Mouse (Mus musculus) hindbrain, embryonic 11.5 days (tissue): ENCODE results near the gene Yju2. TPM values are rescaled to one million over a fixed set of nuclear protein-coding genes. Genes with fewer than 3 reads are reported as not detected.

Experiments
- ATAC-seq: fragments of 200-750 bp; cut with Nextera tagmentation; 2 replicates; pipeline ENCODE4 v1.8.0; 2017; ENCODE audit warnings: mild to moderate bottlenecking, moderate TSS enrichment, moderate library complexity; ENCODE audit not compliant: low FRiP score
- DNase-seq: peaks from one replicate; pipeline ENCODE4 v3.0.0-alpha.2; 2015; ENCODE audit warnings: low spot score
- H3K27ac ChIP-seq: fragments of 300-500 bp; sonication (generic); 2 replicates; pipeline ENCODE4 v1.5.1; 2014; ENCODE audit warnings: mild to moderate bottlenecking, low read depth, low read length
- H3K27me3 ChIP-seq: fragments of 300-500 bp; sonication (generic); 2 replicates; pipeline ENCODE4 v1.6.1; 2014; ENCODE audit warnings: mild to moderate bottlenecking, low read length, moderate library complexity, mixed read lengths; ENCODE audit not compliant: control insufficient read depth, insufficient read depth
- H3K36me3 ChIP-seq: fragments of 300-500 bp; sonication (generic); 2 replicates; pipeline ENCODE4 v1.6.1; 2014; ENCODE audit warnings: mild to moderate bottlenecking, low read length, moderate library complexity, mixed read lengths; ENCODE audit not compliant: control insufficient read depth, insufficient read depth
- H3K4me1 ChIP-seq: fragments of 300-500 bp; sonication (generic); replicated peaks from 2 replicates; pipeline ENCODE4 v1.6.1; 2014; ENCODE audit warnings: low read length, mixed read lengths; ENCODE audit not compliant: control insufficient read depth, insufficient read depth
- H3K4me2 ChIP-seq: fragments of 300-500 bp; sonication (generic); replicated peaks from 2 replicates; pipeline ENCODE4 v1.6.1; 2014; ENCODE audit warnings: mild to moderate bottlenecking, low read depth, low read length
- H3K4me3 ChIP-seq: fragments of 300-500 bp; sonication (generic); 2 replicates; pipeline ENCODE4 v1.5.1; 2014; ENCODE audit warnings: low read depth, low read length
- H3K9ac ChIP-seq: fragments of 300-500 bp; sonication (generic); 2 replicates; pipeline ENCODE4 v1.6.1; 2014; ENCODE audit warnings: low read depth, low read length
- H3K9me3 ChIP-seq: fragments of 300-500 bp; sonication (generic); 2 replicates; pipeline ENCODE4 v1.6.1; 2016; ENCODE audit warnings: low read length; ENCODE audit not compliant: control insufficient read depth
- WGBS: fragments of 180-500 bp; shearing (Covaris S2); extraction: QIAGEN DNeasy Blood & Tissue Kit; methylation state at CpG from one replicate; pipeline ENCODE4 v1.1.7; 2014; 5-methylcytosine and 5-hydroxymethylcytosine counted together
- polyA plus RNA-seq: library from polyadenylated mRNA; unstranded; fragments of >200 nt; fragmentation: Nextera tagmentation; extraction: Ambion mirVana; gene quantifications from 2 replicates; pipeline ENCODE4 v1.2.1, GENCODE M21; 2014

Yju2 gene
- polyA plus RNA-seq, 1 experiment from 2014 or later, result 22.4 TPM

DNA sequence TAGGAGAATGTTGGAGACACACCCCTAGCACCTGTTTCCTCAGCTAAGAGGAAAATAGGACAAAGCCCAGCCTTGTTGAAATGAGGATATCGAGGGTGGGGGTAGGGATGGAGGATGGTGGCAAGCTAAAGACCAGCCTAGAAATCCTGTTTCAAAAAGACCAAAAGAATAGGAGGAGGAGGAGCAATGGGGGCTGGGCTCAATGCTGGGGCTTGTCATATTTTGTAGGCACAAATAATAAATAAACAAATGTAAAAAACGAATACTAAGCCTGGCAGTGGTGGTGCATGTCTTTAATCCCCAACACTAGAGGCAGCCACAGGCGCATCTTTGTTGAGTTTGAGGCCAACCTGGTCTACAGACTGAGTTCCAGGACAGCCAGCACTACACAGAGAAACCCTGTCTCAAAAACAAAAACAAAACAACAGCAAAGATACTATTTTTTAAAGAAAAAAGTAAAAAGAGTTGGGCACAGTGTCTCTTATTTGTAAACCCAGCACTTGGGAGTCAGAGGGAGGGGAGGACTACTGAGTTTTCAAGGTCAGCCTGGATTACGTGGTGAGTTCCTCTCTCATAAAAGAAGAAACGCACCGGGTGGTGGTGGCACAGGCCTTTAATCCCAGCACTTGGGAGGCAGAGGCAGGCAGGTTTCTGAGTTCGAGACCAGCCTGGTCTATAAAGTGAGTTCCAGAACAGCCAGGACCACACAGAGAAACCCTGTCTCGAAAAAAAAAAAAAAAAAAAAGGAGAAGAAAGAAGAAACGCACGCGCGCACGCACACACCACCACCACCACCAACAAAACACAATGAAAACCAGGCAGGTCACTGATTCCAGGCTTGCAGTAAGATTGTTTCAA, 944 bp upstream of the Yju2 start:
- no peak for ATAC-seq
- Histone ChIP-seq H3K4me2 (peak overlapping the region; percentile 49), H3K27me3 (no peaks in the 10 kb centered on the region), H3K4me1 (peaks cover 5% of the 10 kb centered on the region), H3K36me3 (peaks cover 3% of the 10 kb centered on the region; the same call in 1 of the 2 replicates), H3K4me3 (peak overlapping the region; percentile 42), H3K9me3 (no peaks in the 10 kb centered on the region), H3K9ac (peak overlapping the region; percentile 65), H3K27ac (peak overlapping the region; percentile 85)
- 78% methylated on average over 13 of the region's 13 CpGs for WGBS
- DNase-seq, result no peak

DNA sequence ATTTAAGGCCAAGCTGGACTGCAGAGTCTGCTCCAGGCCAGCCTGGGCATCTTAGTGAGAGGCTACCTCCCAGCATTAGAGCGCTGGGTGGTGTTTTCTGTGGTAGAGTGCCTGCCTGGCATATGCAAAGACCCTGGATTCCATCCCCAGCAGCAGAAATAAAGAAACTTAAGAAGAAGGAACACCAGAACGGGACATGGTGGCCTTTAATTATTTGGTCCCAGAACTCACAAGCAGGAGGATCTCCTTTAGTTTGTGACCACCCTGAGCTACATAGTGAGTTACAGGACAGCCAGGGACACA, 364 bp upstream of the Yju2 start:
- peaks cover 3% of the 10 kb centered on the region; the same call in 1 of the 2 replicates for H3K36me3 ChIP-seq
- no peaks in the 10 kb centered on the region for H3K27me3 ChIP-seq
- DNase-seq (no peak), ATAC-seq (no peak)
- peak overlapping the region; percentile 49 for H3K4me2 ChIP-seq
- H3K27ac ChIP-seq, result peak overlapping the region; percentile 85
- H3K4me1 ChIP-seq, result peaks cover 5% of the 10 kb centered on the region
- H3K9me3 ChIP-seq, result no peaks in the 10 kb centered on the region
- WGBS, result 28% methylated on average over 2 of the region's 2 CpGs
- H3K9ac ChIP-seq, result peak overlapping the region; percentile 65
- H3K4me3 ChIP-seq, result peak overlapping the region; percentile 42

DNA sequence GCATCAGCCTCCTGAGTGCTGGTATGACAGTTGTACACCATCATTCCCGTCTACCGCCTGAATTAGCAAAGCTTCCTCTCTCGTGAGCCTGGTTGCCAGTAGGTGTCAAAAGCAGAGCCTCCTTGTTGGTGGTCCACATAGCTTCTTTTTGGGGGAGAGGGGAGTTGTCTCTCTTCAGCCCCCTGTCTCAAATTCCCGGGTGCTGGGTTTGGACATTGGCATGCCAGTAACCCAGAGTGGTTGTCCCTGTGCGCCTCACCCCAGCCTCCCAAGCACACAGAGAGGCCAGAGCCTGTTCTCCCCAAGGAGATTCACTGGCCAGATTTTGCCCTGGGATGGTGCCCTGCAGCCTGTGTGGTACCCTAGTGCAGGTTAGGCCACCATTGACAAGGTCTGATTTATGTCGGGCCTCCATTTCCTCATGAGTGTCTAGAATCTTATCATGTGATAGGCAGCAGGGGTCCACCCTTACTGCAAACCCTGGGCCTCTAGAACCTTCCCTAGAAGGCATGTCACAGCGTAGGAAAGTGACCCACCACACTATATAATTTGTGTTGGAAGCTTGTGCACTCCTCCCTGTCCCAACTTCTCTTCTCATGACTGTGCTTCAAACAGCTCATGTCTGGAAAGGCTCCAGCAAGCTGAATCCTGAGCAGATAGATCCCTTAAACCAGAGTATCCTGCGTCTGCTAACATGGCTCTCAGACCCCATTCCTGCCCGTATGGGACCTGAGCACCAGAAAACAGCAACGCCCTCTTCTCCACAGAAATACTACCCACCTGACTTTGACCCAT, 1.2 kb downstream of the Yju2 start:
- ATAC-seq, result no peak
- Histone ChIP-seq H3K9me3 (no peaks in the 10 kb centered on the region), H3K4me3 (peak overlapping the region; percentile 42), H3K4me2 (peak overlapping the region; percentile 29), H3K4me1 (peaks cover 5% of the 10 kb centered on the region), H3K36me3 (peaks cover 3% of the 10 kb centered on the region; the same call in 1 of the 2 replicates), H3K27ac (0 out of 2 replicates have a peak overlapping the region, but pooled peaks have one; percentile 85), H3K9ac (peak overlapping the region; percentile 46; the same call in 1 of the 2 replicates), H3K27me3 (no peaks in the 10 kb centered on the region)
- WGBS, result 79% methylated on average over 10 of the region's 10 CpGs
- DNase-seq, result no peak

DNA sequence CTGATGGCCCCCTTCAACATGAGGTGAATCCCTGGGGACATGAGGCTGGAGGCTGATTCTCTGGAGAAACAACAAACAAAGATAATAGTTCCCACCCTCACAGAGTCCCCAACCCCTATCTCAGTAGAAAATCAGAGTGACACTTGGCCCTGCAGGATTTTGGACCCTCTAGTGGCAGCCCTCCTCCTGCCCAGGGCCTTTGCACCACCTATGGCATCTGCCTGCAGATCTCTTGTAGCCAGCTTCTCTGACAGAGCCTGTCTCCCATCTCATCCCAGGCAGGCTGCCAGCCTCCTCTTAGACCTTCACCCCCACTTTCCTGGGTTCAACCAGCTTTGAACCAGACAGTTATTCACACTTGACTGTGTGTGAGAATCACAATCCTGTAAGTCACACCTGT, 1.9 kb downstream of the Yju2 start:
- ATAC-seq (no peak), DNase-seq (no peak)
- H3K9ac ChIP-seq, result no peak overlapping the region
- H3K27me3 ChIP-seq, result no peaks in the 10 kb centered on the region
- H3K27ac ChIP-seq, result no peak overlapping the region
- no peak overlapping the region for H3K4me3 ChIP-seq
- H3K4me1 ChIP-seq, result peaks cover 5% of the 10 kb centered on the region
- H3K36me3 ChIP-seq, result peaks cover 3% of the 10 kb centered on the region; the same call in 1 of the 2 replicates
- no peak overlapping the region for H3K4me2 ChIP-seq
- H3K9me3 ChIP-seq, result no peaks in the 10 kb centered on the region

DNA sequence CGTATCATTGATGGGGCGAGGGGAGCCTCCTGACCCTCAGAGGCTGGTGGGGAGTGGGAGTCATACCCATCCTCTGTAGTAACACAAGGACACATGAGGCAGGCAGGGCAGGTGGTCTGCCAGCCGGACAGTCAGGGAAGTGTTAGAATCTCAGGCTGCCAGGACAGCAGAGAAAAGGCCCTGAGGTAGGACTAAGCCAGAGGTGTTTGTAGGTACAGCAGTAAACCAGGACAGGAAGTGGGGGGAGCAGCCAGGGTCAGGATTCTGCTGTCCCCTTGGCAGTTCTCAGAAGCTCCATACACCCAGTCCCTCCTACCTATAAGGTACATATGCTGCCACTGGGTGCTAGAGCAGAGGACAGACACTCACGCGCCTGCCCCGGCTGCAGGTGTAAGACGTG, 2.7 kb downstream of the Yju2 start:
- Histone ChIP-seq H3K4me1 (peaks cover 2% of the 10 kb centered on the region), H3K9me3 (no peaks in the 10 kb centered on the region), H3K27me3 (no peaks in the 10 kb centered on the region), H3K4me2 (no peak overlapping the region), H3K9ac (no peak overlapping the region), H3K36me3 (peaks cover 3% of the 10 kb centered on the region; the same call in 1 of the 2 replicates), H3K4me3 (no peak overlapping the region), H3K27ac (no peak overlapping the region)
- ATAC-seq (no peak), DNase-seq (no peak)
- 93% methylated on average over 7 of the region's 7 CpGs for WGBS

DNA sequence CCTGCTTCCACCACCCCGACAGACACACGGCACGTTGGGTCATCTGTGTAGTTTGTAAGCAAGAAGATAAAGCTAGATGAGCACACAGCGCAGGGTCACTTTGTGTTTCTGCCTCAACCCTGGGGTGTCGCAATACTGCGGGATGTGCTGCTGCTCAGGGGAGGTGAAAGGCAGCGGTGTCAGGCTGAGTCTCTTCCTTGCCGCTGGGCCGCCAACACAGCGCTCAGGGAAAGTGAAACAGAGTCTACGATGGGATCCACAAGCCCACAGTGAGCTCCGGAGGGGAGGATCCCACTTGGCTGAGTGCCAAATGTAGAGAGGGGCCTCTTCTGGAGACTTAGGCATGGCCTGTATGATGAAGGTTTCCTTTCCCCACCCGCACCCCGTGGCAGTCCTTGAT, 4.3 kb downstream of the Yju2 start:
- H3K9ac ChIP-seq, result no peak overlapping the region
- DNase-seq, result no peak
- ATAC-seq, result no peak
- H3K4me3 ChIP-seq, result no peak overlapping the region
- H3K4me1 ChIP-seq, result peaks cover 2% of the 10 kb centered on the region
- WGBS, result 92% methylated on average over 14 of the region's 14 CpGs
- no peak overlapping the region for H3K4me2 ChIP-seq
- H3K27me3 ChIP-seq, result no peaks in the 10 kb centered on the region
- H3K27ac ChIP-seq, result no peak overlapping the region
- H3K9me3 ChIP-seq, result no peaks in the 10 kb centered on the region
- peaks cover 3% of the 10 kb centered on the region; the same call in 1 of the 2 replicates for H3K36me3 ChIP-seq

DNA sequence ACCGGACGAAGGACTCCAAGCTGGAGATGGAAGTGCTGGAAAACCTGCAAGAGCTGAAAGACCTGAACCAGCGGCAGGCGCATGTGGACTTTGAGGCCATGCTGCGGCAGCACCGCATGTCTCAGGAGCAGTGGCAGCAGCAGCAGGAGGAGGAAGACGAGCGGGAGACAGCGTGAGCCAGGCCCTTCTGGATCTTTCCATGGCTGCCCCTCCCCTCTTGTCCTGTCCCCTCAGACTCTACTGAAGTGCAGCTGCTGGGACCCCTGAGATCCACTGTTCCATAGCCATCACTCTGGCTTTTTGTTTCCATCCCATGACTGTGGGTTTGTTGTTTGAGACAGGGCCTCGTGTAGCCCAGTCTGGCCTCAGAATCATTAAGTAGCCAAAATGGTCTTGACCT, 5.6 kb downstream of the Yju2 start:
- Histone ChIP-seq H3K9me3 (no peaks in the 10 kb centered on the region), H3K27ac (no peak overlapping the region), H3K4me2 (no peak overlapping the region), H3K4me1 (peaks cover 5% of the 10 kb centered on the region), H3K36me3 (peaks cover 3% of the 10 kb centered on the region; the same call in 1 of the 2 replicates), H3K4me3 (no peak overlapping the region), H3K9ac (no peak overlapping the region), H3K27me3 (no peaks in the 10 kb centered on the region)
- DNase-seq (no peak), ATAC-seq (no peak)
- WGBS, result 97% methylated on average over 10 of the region's 10 CpGs

GRCm38 (mm10) chr17:55964996-55965395, 6.1 kb downstream of the Yju2 start:
- Histone ChIP-seq H3K4me3 (no peak overlapping the region), H3K27me3 (no peaks in the 10 kb centered on the region), H3K9me3 (no peaks in the 10 kb centered on the region), H3K4me2 (no peak overlapping the region), H3K9ac (no peak overlapping the region), H3K27ac (no peak overlapping the region), H3K36me3 (peaks cover 3% of the 10 kb centered on the region; the same call in 1 of the 2 replicates), H3K4me1 (peaks cover 7% of the 10 kb centered on the region)
- ATAC-seq, result no peak
- DNase-seq, result no peak
- 93% methylated on average over 9 of the region's 9 CpGs for WGBS
